Mouse (Mus musculus): Measurements from ENCODE around the gene St6galnac3. TPM values are rescaled to one million over a fixed set of nuclear protein-coding genes. Genes with fewer than 3 reads are reported as not detected.
"Not testable (repeated sequence)": the region's sequence is repeated elsewhere in the genome, so short reads cannot be mapped to it uniquely, and the experiment has no call there.

St6galnac3 gene
- polyA plus RNA-seq, 1 experiment from 2014 or later, result 23.5 TPM

DNA sequence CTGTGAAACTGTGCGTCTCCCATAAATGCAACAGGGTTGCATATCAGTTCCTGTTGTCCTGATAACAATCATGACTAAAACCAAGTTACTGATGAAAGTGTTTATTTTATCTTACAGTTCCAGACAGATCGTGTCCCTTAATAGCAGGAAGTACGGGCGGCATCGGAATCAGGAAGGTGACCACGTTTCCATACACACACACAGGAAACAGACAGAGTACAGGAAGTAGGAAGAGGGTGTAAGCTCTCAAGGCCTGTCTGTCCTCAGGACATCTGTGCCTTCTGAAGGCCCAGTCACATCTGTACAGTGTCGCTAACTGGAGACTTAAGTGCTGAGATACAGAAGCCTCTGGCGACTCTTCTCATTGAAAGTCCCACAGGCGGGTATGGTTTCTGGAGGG, 330.8 kb downstream of the St6galnac3 start:
- Histone ChIP-seq H3K27ac (replicated peaks) (no peak overlapping the region), H3K36me3 (no peaks in the 10 kb centered on the region), H3K27me3 (replicated peaks) (no peaks in the 10 kb centered on the region), H3K9me3 (replicated peaks) (no peaks in the 10 kb centered on the region), H3K4me1 (peaks cover 4% of the 10 kb centered on the region; the same call in 1 of the 2 replicates), H3K9ac (replicated peaks) (no peak overlapping the region), H3K4me3 (replicated peaks) (no peak overlapping the region), H3K4me2 (no peak overlapping the region)
- ATAC-seq (ENCODE audit: low FRiP score), result no peak
- WGBS, result 91% methylated on average over 9 of the region's 9 CpGs

DNA sequence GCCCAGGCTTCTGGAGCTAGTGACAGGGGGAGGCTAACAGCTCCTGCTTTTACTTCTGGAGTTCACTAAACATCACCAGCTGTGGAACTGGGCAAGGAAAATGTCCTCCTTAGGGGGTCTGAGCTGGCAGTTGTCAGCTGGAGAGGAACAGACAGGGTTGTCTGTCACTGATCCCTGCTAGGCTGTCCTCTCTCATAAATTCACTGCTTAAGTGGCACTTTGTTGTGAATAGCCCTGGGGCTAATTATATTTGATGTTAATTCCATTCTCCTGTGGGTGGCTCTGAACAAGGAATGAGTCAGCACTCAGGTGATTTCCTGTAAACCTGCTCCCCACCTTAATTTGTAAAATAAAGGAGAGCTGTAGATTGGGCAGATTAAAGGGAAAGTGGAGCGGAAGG, 333.5 kb downstream of the St6galnac3 start:
- ATAC-seq (ENCODE audit: low FRiP score); H3K9me3 ChIP-seq (replicated peaks); H3K4me2 ChIP-seq; H3K9ac ChIP-seq (replicated peaks); H3K36me3 ChIP-seq; H3K27me3 ChIP-seq (replicated peaks); H3K4me3 ChIP-seq (replicated peaks); H3K27ac ChIP-seq (replicated peaks); H3K4me1 ChIP-seq: not testable (repeated sequence)
- 58% methylated on average over 1 of the region's 1 CpGs for WGBS

GRCm38 (mm10) chr3:153384651-153385050, 340.3 kb downstream of the St6galnac3 start:
- H3K9ac ChIP-seq (replicated peaks); ATAC-seq (ENCODE audit: low FRiP score); H3K9me3 ChIP-seq (replicated peaks); H3K36me3 ChIP-seq; H3K27ac ChIP-seq (replicated peaks); H3K4me2 ChIP-seq; H3K27me3 ChIP-seq (replicated peaks); H3K4me3 ChIP-seq (replicated peaks); H3K4me1 ChIP-seq: not testable (repeated sequence)
- 82% methylated on average over 5 of the region's 5 CpGs for WGBS

DNA sequence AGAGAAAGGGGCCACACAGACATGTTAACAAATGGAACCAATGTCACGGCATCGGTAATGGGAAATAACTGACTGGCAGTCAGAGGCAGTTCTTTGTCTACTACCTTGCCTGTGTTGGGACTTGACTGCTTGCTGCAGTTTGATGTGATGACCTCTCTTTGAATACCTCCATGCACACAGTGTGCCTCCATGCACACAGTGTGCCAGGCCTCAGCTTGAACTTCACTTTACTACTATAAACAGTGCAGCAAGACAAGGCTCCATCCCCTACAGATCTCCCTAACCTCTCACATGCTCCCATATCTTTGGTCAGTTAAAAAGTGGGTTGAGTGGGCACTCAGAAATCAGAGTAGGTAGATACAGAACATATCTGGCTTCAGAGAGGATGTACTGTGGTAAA, 341.3 kb downstream of the St6galnac3 start:
- Histone ChIP-seq H3K27me3 (replicated peaks) (no peaks in the 10 kb centered on the region), H3K9ac (replicated peaks) (no peak overlapping the region), H3K4me2 (no peak overlapping the region), H3K27ac (replicated peaks) (no peak overlapping the region), H3K36me3 (no peaks in the 10 kb centered on the region), H3K4me1 (0 out of 2 replicates have a peak, but pooled peaks cover 3% of the 10 kb centered on the region), H3K9me3 (replicated peaks) (no peaks in the 10 kb centered on the region), H3K4me3 (replicated peaks) (no peak overlapping the region)
- 94% methylated on average over 2 of the region's 2 CpGs for WGBS
- ATAC-seq (ENCODE audit: low FRiP score), result no peak

DNA sequence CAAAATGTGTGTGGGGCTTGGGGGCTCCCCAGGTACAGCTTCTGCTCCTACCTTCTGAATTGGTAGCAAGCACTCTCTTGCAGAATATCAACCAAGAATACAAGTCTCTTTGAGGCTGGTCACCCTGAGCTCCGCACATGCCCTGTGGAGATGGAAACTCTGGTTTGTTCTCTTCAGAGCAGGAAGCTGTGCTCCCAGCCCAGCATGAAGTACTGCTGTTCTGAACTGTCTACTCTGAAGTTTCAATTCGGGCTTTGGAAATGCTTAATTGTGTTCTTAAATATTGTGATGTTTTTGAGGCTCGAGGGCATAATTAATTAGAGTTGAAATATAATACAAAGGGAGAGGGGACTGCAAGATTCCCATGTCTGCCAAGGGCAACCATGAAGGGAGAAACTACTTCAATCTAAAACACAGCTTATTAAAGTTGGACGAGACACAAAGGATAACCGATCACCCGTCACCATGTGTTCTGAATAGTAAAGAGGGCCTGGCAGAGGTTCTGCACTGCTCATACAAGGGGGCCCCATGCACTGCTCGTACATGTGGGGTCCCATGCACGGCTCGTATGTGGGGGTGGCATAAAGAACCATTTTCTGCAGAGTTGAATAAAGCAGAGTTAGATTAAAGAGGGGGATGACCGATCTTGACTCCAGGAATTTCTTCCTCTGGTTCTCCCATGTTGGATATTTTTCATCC, 359.8 kb downstream of the St6galnac3 start:
- Histone ChIP-seq H3K27ac (replicated peaks) (no peak overlapping the region), H3K27me3 (replicated peaks) (no peaks in the 10 kb centered on the region), H3K9me3 (replicated peaks) (no peaks in the 10 kb centered on the region), H3K4me1 (peaks cover 12% of the 10 kb centered on the region; the same call in 1 of the 2 replicates), H3K4me3 (replicated peaks) (no peak overlapping the region), H3K4me2 (no peak overlapping the region), H3K9ac (replicated peaks) (no peak overlapping the region), H3K36me3 (no peaks in the 10 kb centered on the region)
- peak; percentile 66; the same call in 1 of the 2 replicates for ATAC-seq (ENCODE audit: low FRiP score)
- 52% methylated on average over 10 of the region's 10 CpGs for WGBS

GRCm38 (mm10) chr3:153364366-153364765, 360.6 kb downstream of the St6galnac3 start:
- no peak for ATAC-seq (ENCODE audit: low FRiP score)
- WGBS, result 91% methylated on average over 3 of the region's 3 CpGs
- Histone ChIP-seq H3K27ac (replicated peaks) (no peak overlapping the region), H3K4me1 (peaks cover 12% of the 10 kb centered on the region; the same call in 1 of the 2 replicates), H3K4me2 (no peak overlapping the region), H3K4me3 (replicated peaks) (no peak overlapping the region), H3K9me3 (replicated peaks) (no peaks in the 10 kb centered on the region), H3K36me3 (no peaks in the 10 kb centered on the region), H3K27me3 (replicated peaks) (no peaks in the 10 kb centered on the region), H3K9ac (replicated peaks) (no peak overlapping the region)

DNA sequence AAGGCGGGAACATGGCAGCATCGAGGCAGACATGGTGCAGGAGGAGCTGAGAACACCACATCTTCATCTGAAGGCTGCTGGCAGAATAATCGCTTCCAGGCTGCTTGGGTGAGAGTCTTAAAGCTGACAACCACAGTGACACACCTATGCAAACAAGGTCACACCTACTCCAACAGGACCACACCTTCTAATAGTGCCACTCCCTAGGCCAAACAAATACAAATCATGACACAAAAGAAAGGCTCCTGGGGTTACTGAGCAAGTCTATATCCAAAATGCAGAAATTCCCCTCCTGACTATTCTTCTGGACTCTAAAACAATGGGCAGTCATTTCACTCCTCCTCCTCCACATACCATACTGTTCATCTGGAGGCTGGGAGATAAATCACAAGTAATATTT, 365.0 kb downstream of the St6galnac3 start:
- no peak for ATAC-seq (ENCODE audit: low FRiP score)
- 96% methylated on average over 3 of the region's 3 CpGs for WGBS
- Histone ChIP-seq H3K4me3 (replicated peaks) (no peak overlapping the region), H3K36me3 (no peaks in the 10 kb centered on the region), H3K9ac (replicated peaks) (no peak overlapping the region), H3K4me2 (no peak overlapping the region), H3K4me1 (peaks cover 4% of the 10 kb centered on the region; the same call in 1 of the 2 replicates), H3K27ac (replicated peaks) (no peak overlapping the region), H3K27me3 (replicated peaks) (no peaks in the 10 kb centered on the region), H3K9me3 (replicated peaks) (no peaks in the 10 kb centered on the region)

- Histone ChIP-seq H3K4me3 (replicated peaks) (no peak overlapping the region), H3K4me2 (no peak overlapping the region), H3K9me3 (replicated peaks) (no peaks in the 10 kb centered on the region), H3K36me3 (no peaks in the 10 kb centered on the region), H3K4me1 (peaks cover 4% of the 10 kb centered on the region; the same call in 1 of the 2 replicates), H3K9ac (replicated peaks) (no peak overlapping the region), H3K27ac (replicated peaks) (no peak overlapping the region), H3K27me3 (replicated peaks) (no peaks in the 10 kb centered on the region)
- WGBS, result 74% methylated on average over 1 of the region's 1 CpGs
- no peak for ATAC-seq (ENCODE audit: low FRiP score)
These were observed 368.9 kb downstream of the St6galnac3 start for GRCm38 (mm10) chr3:153356071-153356470.

GRCm38 (mm10) chr3:153354988-153355297, 370.0 kb downstream of the St6galnac3 start:
- Histone ChIP-seq H3K4me1 (peaks cover 6% of the 10 kb centered on the region; the same call in 1 of the 2 replicates), H3K36me3 (no peaks in the 10 kb centered on the region), H3K9me3 (replicated peaks) (no peaks in the 10 kb centered on the region), H3K27me3 (replicated peaks) (no peaks in the 10 kb centered on the region), H3K27ac (replicated peaks) (no peak overlapping the region), H3K4me2 (no peak overlapping the region), H3K4me3 (replicated peaks) (no peak overlapping the region), H3K9ac (replicated peaks) (no peak overlapping the region)
- WGBS, result 69% methylated on average over 3 of the region's 3 CpGs
- ATAC-seq (ENCODE audit: low FRiP score), result no peak

- Histone ChIP-seq H3K27ac (replicated peaks) (no peak overlapping the region), H3K36me3 (no peaks in the 10 kb centered on the region), H3K4me2 (no peak overlapping the region), H3K4me3 (replicated peaks) (no peak overlapping the region), H3K27me3 (replicated peaks) (no peaks in the 10 kb centered on the region), H3K4me1 (peaks cover 7% of the 10 kb centered on the region; the same call in 1 of the 2 replicates), H3K9me3 (replicated peaks) (no peaks in the 10 kb centered on the region), H3K9ac (replicated peaks) (no peak overlapping the region)
- 88% methylated on average over 6 of the region's 6 CpGs for WGBS
- ATAC-seq (ENCODE audit: low FRiP score), result no peak
These were observed 370.6 kb downstream of the St6galnac3 start for GRCm38 (mm10) chr3:153354186-153354987.

DNA sequence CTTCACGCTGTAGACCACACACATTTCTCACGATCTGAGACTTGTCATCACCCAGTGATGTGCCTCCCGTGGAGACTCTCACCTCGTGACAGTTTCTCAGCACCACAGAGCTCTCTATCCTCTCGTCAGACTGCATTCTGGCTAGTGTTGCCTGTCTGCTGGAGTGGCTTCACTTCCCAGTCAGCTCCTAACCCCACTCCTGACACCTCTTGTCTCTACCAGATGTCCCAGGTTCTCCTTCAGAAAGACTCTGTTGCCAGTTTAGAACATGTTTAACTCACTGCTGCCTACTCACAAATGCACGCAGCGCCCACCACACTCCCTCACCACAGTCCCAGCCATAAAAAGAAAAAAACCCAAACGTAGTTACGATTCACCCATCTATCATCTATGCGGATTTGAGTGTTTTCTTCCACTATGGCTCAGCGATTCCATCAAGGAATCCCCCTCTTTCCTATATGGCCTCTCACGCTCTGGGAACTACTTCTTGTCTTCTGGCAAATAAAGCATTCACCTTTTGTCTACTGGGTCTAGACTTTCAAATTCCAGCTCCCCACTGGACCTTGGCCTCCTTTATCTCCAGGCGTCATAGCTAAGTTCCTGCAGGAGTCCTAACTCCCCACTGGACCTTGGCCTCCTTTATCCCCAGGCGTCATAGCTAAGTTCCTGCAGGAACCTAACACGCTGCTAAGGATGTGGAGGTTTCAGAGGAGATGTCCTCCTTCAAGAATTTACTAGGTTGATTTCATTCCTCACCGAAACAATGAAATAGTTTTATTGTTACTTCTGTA, 371.5 kb downstream of the St6galnac3 start:
- 92% methylated on average over 16 of the region's 16 CpGs for WGBS

More for the DNA sequence above, 371.5 kb downstream of the St6galnac3 start:
- no peak for ATAC-seq (ENCODE audit: low FRiP score)
- Histone ChIP-seq H3K9ac (replicated peaks) (no peak overlapping the region), H3K9me3 (replicated peaks) (no peaks in the 10 kb centered on the region), H3K4me3 (replicated peaks) (no peak overlapping the region), H3K4me1 (peaks cover 4% of the 10 kb centered on the region; the same call in 1 of the 2 replicates), H3K27me3 (replicated peaks) (no peaks in the 10 kb centered on the region), H3K4me2 (no peak overlapping the region), H3K36me3 (no peaks in the 10 kb centered on the region), H3K27ac (replicated peaks) (no peak overlapping the region)

All from neural tube, embryonic 15.5 days (tissue).